Mouse (Mus musculus): ENCODE measurements around the gene Tcp10a. TPM values are rescaled to one million over a fixed set of nuclear protein-coding genes. Genes with fewer than 3 reads are reported as not detected.

Gene Tcp10a
- total RNA-seq, 1 experiment from 2014 or later = not detected

Other genes with a start within 250 kb of the Tcp10a start
- 0.40 and 3.6 TPM in 2 replicates for gene Rps6ka2, start 154.5 kb upstream of the Tcp10a start, total RNA-seq (2017)
- gene Ttll2, start 28.1 kb downstream of the Tcp10a start, total RNA-seq (2017) = not detected in 2 replicates
- not detected in 2 replicates for gene Gm49630, start 47.3 kb downstream of the Tcp10a start, total RNA-seq (2017)
- gene Unc93a2, start 60.8 kb downstream of the Tcp10a start, total RNA-seq (2017) = 0.06 TPM in 1 of 2 replicates, not detected in the other

Data from hematopoietic stem cell, adult 5-6 weeks (primary cell).